Mouse (Mus musculus) gastrocnemius, postnatal 25 days (tissue): ENCODE results near the gene Tma7. TPM values are rescaled to one million over a fixed set of nuclear protein-coding genes. Genes with fewer than 3 reads are reported as not detected.
A peak's percentile ranks its signal among the peaks of the same experiment; 100 is the strongest.

ENCODE experiments used
- DNase-seq: peaks from one replicate; pipeline ENCODE4 v3.0.0; 2022
- total RNA-seq, 2 experiments: library from RNA; stranded (reverse); gene quantifications; 1 replicate in 1 of 2; 2 replicates in 1 of 2; pipeline ENCODE4 v1.2.3; 2021

Gene Tma7
- total RNA-seq, 2 experiments from 2014 or later, result 238 to 253 TPM

DNA sequence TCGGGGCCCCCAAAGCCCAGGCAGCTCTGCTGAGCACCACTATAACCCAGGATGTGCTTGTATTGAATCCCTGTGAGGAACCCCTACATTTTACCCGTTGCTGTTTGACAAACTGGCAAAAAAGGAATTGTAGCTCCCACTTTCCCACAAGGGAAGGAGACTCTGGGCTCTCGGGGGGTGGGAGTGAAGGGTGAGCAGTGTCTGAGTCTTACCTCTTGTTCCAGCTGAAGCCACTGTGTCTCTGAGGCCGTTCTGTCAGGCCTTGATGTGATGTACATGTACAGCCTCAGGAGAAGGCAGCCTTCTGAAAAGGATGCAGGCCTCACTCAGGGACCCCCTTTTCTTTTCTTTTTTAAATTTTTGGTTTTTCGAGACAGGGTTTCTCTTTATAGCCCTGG, 21.5 kb downstream of the Tma7 start:
- no peak for DNase-seq

DNA sequence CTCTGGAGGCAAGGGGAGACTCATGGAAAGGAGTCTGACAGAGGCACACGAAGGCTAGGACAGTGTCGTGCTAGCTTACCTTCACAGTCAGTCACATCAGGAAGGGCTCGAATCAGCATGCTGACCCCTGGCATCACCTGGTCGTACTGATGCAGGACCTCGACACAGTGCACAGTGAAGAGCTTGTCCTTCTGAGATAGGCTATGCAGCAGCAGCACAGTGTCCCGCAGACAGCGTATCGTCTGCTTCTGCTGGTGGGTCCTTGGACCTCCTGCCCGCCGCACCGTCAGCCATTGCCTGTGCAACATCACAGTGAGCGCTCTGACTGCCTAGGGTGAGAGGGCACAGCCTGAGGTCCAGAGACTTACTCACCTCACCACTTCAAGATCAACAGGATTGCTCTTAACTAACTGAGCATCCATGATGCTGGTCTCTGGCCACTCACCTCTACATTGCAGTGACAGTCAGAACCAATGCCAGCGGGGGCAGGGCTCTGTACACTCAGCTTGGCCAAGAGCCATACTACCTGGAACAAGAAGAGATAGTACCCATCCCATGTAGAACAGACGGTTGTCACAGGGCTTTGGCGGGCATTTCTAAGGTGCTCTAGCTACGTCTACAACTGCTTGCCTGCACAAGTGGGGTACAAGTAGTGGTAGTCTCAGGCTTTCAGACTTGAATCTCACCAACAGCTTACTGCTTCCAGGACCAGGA, 22.0 kb downstream of the Tma7 start:
- no peak for DNase-seq

DNA sequence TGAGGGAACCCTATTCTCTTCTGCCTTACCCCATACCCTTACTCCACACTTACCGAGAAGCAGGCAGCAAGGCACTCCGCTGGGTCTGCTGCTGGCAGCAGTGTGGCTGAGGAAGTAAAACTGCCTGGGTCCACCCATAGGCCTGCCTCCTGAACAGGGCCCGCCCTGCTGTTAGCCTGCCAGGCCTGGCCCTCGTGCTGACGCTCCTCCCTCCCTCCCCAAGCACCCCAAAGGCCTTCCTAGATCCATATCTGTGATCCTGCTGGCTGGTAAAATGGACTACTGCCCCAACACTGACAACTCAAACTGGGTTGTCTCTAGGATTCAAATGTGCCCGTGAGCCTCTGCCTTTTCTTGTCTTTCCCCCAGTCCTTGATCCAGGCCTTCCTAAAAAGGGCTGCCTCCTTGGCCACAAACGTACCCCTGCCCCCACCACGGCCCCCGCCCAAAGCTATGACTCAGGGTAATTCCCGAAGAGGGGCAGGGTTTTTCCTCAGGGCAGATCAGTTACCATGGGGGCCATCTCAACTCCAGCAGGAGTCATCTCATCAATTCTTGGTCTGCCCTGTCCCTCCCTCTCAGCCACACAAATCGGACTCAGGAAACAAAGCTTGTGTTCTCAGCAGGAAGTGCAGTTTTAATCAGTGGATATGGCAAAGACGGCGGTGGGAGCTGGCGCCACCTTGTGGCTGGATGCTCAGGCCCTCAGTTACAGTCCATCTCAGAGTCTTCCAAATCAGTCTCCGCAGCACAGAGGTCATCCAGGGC, 23.1 kb downstream of the Tma7 start, which contains the start of gene Trex1:
Trex1 (minus strand) TSS at position 599 of the 768 bp plus-strand sequence.
- DNase-seq, result peak; percentile 92

DNA sequence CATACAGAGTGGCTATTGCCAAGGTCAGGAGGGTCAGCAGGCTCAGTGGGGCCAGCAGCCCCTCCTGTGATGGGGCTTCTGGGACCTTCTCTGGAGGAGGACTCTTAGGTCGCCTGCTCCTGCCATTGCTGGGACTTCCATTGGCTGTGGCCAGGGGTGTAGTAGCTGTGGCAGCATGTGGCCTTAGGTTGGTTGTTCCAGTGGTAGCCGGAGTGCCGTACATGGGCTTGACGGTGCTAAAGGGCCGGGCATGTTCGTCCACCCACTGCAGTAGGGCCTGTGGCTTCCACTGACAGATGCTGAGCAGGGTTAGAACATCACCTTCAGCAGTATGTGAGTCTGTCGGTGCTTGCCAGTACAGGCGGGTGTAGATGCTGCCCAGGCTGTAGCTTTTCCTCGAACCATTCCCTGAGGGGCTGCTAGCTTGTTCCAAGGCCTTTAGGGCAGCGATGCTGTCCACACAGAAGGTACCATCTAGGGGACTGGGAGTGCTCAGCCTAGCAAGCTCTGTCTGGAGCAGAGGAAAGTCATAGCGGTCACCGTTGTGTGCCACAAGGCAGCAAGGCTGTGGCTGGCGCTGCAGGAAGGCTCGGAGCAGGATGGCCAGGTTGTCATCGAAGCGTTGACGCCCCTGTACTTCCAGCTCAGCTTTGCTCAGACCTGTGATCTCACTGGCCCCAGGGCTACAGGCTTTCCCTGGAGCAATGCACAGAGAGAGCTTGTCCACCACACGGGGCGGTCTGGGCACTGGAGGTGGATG, 24.2 kb downstream of the Tma7 start:
- no peak for DNase-seq

DNA sequence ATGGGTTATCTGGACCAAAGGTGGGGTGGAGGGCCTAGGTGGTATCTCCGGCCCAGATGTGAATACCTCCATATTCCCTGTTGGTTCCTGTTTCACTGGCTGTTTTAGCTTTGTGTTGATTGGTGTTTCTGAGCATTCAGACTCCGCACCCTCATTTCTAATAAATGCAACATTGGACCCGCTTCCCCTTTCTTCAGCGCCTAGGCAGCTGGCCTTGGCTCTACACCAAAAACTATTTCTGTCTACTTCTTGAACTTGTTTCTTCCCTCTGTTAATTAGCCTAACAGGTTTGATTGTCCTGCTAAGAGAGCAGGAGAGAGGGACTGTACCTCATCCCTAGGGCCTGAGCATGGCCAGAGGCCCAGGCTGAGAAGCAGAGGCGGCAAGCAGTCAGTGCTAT, 24.8 kb downstream of the Tma7 start:
- DNase-seq, result no peak

DNA sequence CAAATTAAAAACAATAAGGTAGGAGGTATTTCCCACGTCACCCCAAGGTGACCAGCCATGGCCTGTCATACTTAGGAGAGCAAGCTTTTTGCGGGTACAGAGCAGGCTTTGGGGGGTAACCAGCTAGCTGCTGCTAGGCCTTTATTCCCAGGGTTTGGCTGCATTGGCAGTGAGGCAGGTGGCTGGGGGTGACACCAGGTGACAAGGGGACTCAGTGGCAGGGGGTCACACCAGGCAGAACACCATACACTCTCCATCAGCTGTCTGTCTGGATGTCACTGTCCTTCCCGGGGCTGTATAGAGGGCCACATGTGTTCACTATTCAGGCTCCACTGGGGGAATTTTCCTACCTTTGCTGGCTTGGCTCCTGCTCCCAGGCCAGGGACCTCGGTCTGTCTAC, 25.5 kb downstream of the Tma7 start:
- no peak for DNase-seq

DNA sequence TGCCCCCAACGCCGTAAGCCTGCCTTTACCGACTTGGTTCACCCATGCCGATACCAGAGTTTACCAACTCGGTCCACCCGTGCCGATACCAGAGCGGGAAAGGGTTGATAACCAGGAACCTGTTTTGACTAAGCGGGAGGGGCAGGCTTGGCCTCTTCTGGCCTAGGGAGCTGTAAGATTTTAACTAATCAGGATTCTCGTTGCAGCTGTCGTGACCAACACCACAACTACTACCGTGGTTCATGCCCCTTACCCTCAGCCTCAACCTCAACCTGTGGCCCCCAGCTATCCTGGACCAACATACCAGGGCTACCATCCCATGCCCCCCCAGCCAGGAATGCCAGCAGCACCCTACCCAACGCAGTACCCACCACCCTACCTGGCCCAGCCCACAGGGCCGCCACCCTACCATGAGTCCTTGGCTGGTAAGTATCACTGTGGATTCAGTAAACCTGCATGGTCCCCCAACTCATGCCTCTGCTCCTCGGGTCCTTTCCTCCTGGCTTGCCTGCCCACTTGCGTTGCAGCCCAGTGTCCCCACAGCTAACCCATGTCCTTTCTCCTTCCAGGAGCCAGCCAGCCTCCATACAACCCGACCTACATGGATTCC, 26.2 kb downstream of the Tma7 start:
- no peak for DNase-seq

DNA sequence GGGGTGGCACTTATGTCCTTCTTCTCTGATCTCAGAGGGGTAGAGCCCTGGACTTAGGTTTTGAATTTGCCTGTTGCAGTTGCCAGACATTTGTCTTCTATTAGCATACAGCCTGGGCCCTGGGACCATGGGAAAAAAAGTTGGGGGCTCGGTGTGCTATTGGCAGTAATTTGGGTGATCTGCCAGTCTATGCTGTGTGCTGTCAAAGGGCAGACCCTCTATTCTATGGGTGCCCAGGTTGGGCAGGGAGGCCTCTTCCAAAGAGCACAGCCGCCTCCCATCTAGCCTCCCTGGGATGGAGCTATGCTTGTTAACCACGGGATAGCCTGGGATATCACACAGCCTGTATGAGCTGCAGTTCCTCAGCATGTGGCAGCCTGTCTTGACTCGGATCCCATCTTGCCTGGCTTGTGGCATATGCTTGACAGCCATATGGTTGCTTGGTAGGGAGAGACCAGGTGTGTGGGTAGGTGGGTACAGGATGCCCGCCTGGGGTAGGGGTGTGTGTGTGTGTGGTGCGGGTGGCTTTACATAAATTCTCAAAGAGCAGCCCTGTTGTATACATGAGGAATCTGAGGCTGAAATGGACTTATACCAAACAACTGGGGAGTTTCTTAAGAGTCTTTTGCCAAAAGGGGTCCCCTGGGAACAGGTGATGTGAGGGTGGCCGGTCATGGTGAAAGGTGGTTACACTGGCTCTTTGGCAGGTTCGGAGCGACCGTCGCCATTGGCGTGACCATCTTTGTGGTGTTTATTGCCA, 26.9 kb downstream of the Tma7 start:
- DNase-seq, result no peak

DNA sequence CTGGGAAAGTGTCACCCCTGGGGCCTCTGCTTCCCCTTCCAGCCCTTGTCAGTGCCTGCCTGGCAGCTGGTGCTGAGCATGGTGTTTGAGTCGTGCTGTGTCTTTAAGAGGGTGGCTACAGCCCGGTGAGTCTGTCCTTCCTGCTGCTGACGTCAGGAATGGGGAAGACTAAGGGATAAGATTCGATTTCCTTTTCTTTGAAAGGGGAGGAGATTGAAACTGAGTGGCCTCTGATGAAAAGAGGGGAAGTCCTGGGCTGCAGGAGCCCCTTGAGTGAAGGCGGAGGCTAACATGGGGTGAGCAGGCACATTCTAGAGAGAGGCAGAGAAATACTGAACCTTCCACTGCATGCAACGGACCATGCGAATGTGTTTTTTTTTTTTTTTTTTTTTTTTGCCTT, 27.7 kb downstream of the Tma7 start:
- DNase-seq, result peak; percentile 59

DNA sequence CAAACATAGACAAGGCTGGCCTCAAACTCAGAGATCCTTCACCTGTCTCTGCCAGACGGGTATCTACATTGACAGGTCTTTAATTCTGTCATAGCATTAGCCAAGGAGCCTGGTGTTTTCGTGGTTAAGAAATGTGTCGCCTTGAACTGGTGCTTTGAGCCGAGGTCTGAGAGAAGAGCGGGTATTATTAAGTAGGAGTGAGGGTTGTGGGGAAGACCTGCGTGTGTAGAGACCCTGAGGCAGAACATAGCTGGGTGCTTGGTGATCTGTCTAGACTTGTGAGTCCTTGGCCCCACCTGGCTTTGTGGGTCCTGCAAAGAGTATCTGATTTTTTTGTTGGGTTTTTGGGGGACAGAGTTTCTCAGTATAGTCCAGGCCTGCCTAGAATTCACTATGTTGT, 28.5 kb downstream of the Tma7 start:
- no peak for DNase-seq

DNA sequence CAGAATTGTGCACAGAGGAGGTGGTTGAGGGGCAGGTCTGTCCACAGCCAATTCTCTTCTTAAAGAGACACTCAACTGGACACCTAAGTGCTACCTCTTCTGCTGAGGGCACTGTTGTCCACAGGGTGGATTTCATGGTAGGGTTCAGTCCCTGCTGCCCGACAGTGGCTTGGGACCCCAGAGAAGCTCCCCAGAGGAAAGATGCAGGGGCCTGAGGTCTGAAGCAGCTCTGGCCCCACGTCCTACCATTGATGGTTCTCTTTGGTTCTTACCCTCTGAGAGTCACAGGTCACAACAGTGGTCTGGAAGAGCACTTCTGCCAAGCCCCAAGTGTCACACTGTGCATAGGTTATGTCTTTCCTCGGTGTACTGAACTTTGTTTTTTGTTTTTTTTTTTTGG, 29.0 kb downstream of the Tma7 start:
- DNase-seq, result no peak

DNA sequence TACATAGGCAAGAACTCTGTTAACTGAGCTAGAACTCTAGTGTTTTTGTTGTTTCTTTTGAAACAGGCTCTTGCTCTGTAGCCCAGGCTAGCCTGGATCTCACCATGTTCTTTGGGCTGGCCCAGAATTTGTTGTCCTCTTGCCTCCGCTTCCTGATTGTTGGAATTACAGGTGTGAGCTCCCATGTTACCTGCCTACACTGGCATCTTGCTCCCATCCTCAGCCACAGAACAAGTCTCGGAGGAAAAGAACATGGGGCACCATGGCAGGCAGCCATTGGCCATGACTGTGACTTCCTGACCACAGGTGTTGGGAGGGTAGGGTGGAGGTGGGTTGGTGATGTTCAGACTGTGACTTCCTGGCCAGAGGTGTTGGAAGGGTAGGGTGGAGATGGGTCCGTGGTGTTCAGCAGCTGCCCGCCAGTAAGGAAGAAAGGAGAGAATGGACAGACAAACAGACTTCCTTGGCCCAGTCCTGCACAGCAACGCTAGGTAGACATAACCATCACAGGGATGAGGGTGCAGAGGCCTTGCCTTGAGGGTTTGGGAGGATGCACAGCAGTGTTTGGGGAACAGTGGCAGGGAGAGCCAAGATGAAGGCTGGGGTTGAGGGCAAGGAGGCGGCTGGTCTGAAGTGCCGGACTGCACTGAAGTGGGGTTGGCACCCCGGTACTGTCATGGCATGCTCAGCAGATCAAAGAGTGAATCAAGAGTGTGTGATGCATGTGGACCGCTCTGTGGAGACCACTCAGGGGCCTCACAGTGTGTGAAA, 29.7 kb downstream of the Tma7 start:
- no peak for DNase-seq

DNA sequence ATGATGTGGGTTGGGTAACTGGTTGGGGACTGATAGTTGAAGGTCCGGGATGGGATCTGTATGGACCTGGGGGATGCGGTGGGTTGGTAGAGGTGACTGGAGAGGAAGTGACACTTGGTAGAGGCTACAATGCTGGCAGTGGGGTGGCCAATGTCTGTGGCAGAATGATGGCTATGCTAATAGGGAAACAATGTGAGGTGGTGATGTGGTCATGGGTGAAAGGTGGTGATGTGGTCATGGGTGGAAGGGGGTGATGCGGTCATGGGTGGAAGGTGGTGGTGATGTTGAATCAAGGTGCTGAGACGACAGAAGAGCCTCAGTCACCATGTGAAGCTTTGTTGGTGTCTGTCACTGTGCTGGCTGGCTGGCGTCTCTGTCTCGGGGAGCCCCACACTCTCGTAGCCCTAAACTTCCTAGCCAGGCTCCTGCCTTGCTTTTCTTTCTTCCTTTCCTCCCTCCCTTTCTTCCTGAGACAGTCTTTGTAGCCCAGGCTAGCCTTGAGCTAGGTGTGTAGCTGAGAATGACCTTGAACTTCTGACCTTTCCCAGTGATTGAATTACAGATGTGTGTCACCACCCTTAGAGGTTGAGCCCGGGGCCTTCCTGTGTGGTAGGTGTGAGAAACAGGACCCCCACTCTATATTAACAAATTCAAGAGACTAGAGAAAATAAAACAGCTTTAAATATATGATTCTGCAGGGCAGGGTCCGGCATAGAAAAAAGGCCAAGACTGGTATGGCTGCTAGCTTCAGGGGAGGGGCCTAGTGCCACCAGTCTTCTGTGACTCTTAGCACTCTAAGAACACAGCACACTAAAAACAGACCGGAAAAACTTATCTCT, 30.5 kb downstream of the Tma7 start:
- peak; percentile 4 for DNase-seq

DNA sequence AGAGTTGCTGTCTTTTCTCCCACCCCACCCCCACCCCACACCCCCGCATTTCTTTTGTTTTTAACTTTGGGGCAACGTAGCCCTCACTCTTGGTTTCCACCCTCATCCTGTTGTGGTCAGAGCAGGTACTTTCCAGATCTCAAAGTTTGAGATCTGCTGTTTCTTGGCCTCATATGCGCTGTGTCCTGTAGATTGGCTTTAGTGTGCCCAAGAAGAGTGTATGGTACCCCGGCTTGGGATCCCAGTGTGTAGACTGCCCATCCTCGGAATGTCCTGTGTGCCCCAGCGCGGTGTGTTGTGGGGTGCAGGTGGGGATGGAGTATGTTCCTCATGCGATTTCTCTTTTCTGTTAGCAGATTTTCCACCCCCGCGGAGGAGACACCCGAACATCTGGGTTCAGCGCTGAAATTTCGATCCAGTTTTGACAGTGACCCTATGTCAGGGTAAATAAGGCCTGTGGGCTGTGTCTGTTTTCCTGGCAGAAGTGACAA, 31.3 kb downstream of the Tma7 start:
- peak; percentile 5 for DNase-seq

DNA sequence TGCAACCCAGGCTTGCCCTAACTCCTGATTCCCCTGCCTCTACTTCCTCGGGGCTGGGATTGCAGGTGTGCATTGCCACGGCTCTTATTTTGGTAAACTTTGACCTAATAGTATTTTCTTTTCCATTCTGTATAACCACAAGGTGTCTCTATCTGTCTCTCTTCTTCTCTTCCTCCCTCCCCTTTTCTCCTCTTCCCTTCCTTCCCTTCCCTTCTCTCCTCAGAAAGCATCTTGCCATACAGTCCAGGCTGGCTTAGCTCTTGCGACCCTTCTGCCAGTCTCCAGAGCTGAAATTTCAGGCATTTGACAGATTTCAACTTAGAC, 31.8 kb downstream of the Tma7 start:
- no peak for DNase-seq

DNA sequence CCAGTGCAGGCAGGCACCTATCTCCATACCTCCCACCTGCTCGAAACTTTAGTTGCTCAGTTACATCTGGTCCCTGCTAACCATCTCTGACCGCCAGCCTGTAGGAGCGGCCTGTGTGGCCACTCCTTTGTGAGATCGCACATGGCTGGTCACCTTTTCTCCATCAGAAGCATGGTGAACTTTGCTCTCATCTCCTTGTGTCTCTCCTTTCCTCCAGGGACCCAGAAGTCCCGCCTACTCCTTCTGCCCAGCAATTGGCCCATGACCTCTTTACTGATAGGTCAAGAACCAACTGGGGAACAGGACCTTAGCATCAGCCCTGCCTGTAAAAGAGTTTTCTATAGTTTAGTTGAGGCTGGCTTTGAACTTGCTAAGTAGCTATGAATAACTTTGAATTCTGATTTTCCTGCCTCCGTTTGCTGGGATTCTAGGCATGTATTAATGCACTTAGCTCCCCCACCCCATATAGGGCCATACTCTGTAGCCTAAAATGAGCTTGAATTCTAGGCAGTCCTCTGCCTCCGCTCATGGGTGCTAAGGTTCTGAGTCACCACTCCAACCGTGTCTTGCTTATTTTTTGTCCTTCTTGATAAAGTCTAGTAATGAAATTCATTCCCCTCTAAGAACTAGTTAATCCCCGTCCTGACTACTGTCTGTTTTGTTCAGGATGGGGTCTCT, 32.3 kb downstream of the Tma7 start:
- DNase-seq, result peak; percentile 4

DNA sequence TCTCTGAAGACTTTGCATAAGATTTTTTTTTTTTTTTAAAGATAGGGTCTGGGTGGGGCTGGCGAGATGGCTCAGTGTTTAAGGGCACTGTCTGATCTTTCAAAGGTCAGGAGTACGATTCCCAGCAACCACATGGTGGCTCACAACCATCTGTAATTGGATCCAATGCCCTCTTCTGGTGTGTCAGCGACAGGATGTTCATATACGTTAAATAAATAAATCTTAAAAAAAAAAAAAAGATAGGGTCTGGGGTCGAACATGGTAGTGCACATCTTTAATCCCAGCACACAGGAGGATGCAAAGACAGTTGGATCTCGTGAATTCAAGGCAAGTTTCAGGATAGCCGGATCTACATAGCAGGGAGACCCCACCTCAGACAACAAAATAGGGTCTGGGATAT, 33.1 kb downstream of the Tma7 start:
- DNase-seq, result no peak

DNA sequence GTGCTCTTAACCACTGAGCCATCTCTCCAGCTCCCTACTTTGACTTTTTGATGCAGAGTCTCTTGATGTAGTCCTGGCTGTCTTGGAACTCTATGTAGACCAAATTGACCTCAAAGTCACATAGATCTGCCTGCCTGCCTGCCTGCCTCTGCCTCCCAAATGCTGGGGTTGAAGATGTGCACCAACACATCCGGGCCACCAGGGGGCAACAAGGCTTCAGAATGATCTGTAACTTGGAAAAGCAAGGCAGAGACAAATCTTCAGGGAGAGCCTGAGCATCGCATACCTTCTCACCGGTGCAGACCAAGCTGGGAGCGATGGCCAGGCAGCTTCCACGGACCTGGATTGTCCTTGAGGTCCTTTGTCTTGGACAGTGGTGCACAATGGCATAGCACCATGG, 36.1 kb downstream of the Tma7 start:
- DNase-seq, result peak; percentile 30

DNA sequence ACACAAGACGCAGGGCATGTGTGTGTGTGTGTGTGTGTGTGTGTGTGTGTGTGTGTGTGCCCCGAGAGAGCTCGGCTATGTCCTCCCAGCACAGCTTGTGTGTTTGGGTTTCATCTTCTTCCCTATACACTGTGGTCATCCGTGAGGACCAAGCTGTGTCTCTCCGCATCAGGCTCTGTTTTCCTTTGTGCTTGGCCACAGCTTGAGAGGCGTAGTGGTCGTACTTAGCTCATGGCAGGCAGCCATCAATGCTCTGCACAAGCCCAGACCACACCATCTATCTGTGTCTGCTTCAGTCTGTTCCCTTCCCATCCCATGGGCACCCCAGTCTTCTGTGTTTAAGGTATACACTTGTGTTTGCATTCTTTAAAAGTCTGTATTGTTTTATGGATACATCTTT, 41.0 kb downstream of the Tma7 start:
- DNase-seq, result no peak

DNA sequence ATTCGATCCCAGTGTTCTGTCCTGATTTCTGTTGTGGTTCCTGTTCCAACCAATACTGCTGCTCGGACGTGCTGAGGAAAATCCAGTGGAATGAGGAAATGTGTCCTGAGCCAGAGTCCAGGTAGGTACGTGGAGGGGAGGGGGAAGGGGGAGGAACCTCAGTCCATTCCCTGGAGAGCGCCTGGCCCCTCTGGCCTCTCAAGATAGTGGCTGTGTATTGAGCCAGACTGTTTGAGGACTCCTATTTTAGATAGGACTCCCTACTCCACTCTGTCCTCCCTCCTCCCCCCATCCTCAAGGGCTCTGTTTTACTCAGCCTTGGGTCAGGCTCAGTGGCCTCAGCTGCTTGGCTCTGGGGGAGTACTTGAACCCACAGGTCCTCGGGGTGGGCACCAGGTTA, 41.5 kb downstream of the Tma7 start:
- no peak for DNase-seq
